Mouse (Mus musculus) limb, embryonic 14.5 days (tissue): Measurements from ENCODE around the gene Ffar1. TPM values are rescaled to one million over a fixed set of nuclear protein-coding genes. Genes with fewer than 3 reads are reported as not detected.

Experiments used
- ATAC-seq: fragments of 200-750 bp; cut with Nextera tagmentation; 2 replicates; pipeline ENCODE4 v1.8.0; 2017; ENCODE audit warnings: low read depth, moderate number of reproducible peaks, moderate TSS enrichment; ENCODE audit not compliant: low FRiP score
- DNase-seq: peaks from one replicate; pipeline ENCODE4 v3.0.0-alpha.2; 2015; ENCODE audit warnings: low spot score
- H3K27ac ChIP-seq: fragments of 300-500 bp; sonication (generic); replicated peaks from 2 replicates; pipeline ENCODE4 v1.5.1; 2014; ENCODE audit warnings: low read depth, mild to moderate bottlenecking, low read length, moderate library complexity, mixed read lengths
- H3K27me3 ChIP-seq: fragments of 300-500 bp; sonication (generic); 2 replicates; pipeline ENCODE4 v1.6.1; 2014; ENCODE audit warnings: low read length, mixed read lengths; ENCODE audit not compliant: control insufficient read depth, insufficient read depth
- H3K36me3 ChIP-seq: fragments of 300-500 bp; sonication (generic); 2 replicates; pipeline ENCODE4 v1.6.1; 2014; ENCODE audit warnings: mild to moderate bottlenecking, low read length, moderate library complexity, mixed read lengths; ENCODE audit not compliant: control insufficient read depth, insufficient read depth
- H3K4me1 ChIP-seq: fragments of 300-500 bp; sonication (generic); 2 replicates; pipeline ENCODE4 v1.6.1; 2014; ENCODE audit warnings: antibody characterized with exemption, low read length, mixed read lengths; ENCODE audit not compliant: control insufficient read depth, insufficient read depth
- H3K4me2 ChIP-seq: fragments of 300-500 bp; sonication (generic); replicated peaks from 2 replicates; pipeline ENCODE4 v1.6.1; 2014; ENCODE audit warnings: low read depth, mild to moderate bottlenecking, low read length, moderate library complexity; ENCODE audit not compliant: severe bottlenecking
- H3K4me3 ChIP-seq: fragments of 300-500 bp; sonication (generic); replicated peaks from 2 replicates; pipeline ENCODE4 v1.5.1; 2014; ENCODE audit warnings: low read length
- H3K9ac ChIP-seq: fragments of 300-500 bp; sonication (generic); 2 replicates; pipeline ENCODE4 v1.6.1; 2014; ENCODE audit warnings: mild to moderate bottlenecking, low read depth, low read length, moderate library complexity; ENCODE audit not compliant: severe bottlenecking
- H3K9me3 ChIP-seq: fragments of 300-500 bp; sonication (generic); 2 replicates; pipeline ENCODE4 v1.6.1; 2016; ENCODE audit warnings: low read length; ENCODE audit not compliant: control insufficient read depth
- POLR2A ChIP-seq: fragments of 200-500 bp; IDR thresholded peaks from 2 replicates; pipeline ENCODE4 v1.8.0; 2012; ENCODE audit warnings: inconsistent platforms, mild to moderate bottlenecking, moderate library complexity, borderline replicate concordance; ENCODE audit not compliant: insufficient read depth, insufficient read length; ENCODE audit errors: extremely low read depth
- WGBS: fragments of 180-500 bp; shearing (Covaris S2); extraction: QIAGEN DNeasy Blood & Tissue Kit; methylation state at CpG from one replicate; pipeline ENCODE4 v1.1.7; 2014; 5-methylcytosine and 5-hydroxymethylcytosine counted together
- polyA plus RNA-seq, 2 experiments: library from polyadenylated mRNA; depleted of rRNA in 1 of 2; stranded (reverse) in 1 of 2; unstranded in 1 of 2; fragments of >200 nt; fragmentation: Nextera tagmentation in 1 of 2; extraction: Ambion mirVana in 1 of 2; gene quantifications; 2 replicates each; pipeline versions ENCODE4 v1.2.1 to v1.2.3; 2012 to 2014

Gene Ffar1
- polyA plus RNA-seq, 2 experiments = 0.01 TPM; not detected in 1

DNA sequence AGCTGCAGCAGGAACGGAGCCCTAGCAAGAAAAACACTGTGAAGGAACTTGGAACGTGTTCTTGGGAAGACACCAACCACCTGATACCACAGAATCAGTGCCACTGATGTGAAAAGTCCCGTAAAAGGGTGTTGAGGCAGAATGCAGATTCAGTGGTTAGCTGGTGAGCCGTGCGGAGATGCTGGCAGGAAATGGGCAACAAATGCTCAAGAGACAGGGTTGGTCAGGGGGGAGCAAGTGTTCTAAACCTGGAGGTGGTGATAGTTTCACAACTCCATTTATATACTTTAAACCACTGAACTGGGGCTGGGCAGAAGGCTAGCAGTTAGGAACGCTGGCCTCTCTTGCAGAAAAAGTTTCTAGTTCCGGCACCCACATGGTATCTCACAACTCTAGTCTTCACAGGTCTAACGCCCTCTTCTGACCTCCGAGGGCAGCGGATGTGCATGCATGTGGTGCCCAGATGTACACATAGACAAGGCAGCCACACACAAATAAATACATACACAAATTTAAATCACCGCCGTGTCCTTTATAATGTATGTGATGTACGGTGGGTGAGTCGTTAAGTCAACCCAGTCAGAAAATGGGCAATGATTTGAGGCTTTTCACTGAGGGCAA is 26.3 kb upstream of the Ffar1 start:
- Histone ChIP-seq H3K27me3 (no peaks in the 10 kb centered on the region), H3K4me3 (no peak overlapping the region), H3K4me2 (no peak overlapping the region), H3K36me3 (no peaks in the 10 kb centered on the region), H3K9ac (no peak overlapping the region), H3K9me3 (no peaks in the 10 kb centered on the region), H3K4me1 (no peaks in the 10 kb centered on the region), H3K27ac (no peak overlapping the region)
- WGBS = 80% methylated on average over 14 of the region's 14 CpGs
- no peak for ATAC-seq
- TF ChIP-seq POLR2A = no peak
- no peak for DNase-seq

GRCm38 (mm10) chr7:30886852-30887251 is 25.5 kb upstream of the Ffar1 start:
- Histone ChIP-seq H3K27me3 (no peaks in the 10 kb centered on the region), H3K9ac (no peak overlapping the region), H3K4me3 (no peak overlapping the region), H3K9me3 (no peaks in the 10 kb centered on the region), H3K36me3 (no peaks in the 10 kb centered on the region), H3K4me1 (no peaks in the 10 kb centered on the region), H3K27ac (no peak overlapping the region), H3K4me2 (no peak overlapping the region)
- no peak for ATAC-seq
- TF ChIP-seq POLR2A = no peak
- no peak for DNase-seq
- WGBS = 84% methylated on average over 4 of the region's 4 CpGs

DNA sequence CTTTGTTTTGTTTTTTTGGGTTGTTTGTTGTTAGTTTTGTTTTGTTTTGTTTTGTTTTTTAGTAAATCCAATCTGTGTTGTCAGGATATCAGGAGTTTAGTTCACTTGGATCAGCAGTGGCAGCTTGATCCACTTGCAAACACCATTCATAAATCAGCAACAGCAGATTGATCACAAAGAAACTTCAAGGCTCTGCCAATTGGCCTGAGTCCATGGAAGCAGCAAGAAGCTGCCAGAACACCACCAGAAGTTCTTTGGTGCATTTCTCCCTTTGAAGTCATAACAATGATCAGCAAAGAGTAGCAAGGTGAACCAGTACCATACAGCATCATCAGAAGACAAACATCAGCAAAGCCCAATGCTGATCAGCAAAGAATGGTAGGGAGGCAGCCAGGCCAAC is 22.7 kb upstream of the Ffar1 start:
- Histone ChIP-seq H3K4me2 (no peak overlapping the region), H3K27ac (no peak overlapping the region), H3K4me3 (no peak overlapping the region), H3K4me1 (no peaks in the 10 kb centered on the region), H3K36me3 (no peaks in the 10 kb centered on the region), H3K27me3 (no peaks in the 10 kb centered on the region), H3K9ac (no peak overlapping the region), H3K9me3 (no peaks in the 10 kb centered on the region)
- DNase-seq (no peak), ATAC-seq (no peak)
- no peak for TF ChIP-seq POLR2A

GRCm38 (mm10) chr7:30881367-30881766 is 20.0 kb upstream of the Ffar1 start:
- H3K4me1 ChIP-seq = no peaks in the 10 kb centered on the region
- H3K27me3 ChIP-seq = no peaks in the 10 kb centered on the region
- H3K9me3 ChIP-seq = no peaks in the 10 kb centered on the region
- WGBS = 82% methylated on average over 3 of the region's 3 CpGs
- no peak for ATAC-seq
- TF ChIP-seq POLR2A = no peak
- H3K4me3 ChIP-seq = no peak overlapping the region
- DNase-seq = no peak
- H3K36me3 ChIP-seq = no peaks in the 10 kb centered on the region
- no peak overlapping the region for H3K27ac ChIP-seq
- no peak overlapping the region for H3K4me2 ChIP-seq
- no peak overlapping the region for H3K9ac ChIP-seq

DNA sequence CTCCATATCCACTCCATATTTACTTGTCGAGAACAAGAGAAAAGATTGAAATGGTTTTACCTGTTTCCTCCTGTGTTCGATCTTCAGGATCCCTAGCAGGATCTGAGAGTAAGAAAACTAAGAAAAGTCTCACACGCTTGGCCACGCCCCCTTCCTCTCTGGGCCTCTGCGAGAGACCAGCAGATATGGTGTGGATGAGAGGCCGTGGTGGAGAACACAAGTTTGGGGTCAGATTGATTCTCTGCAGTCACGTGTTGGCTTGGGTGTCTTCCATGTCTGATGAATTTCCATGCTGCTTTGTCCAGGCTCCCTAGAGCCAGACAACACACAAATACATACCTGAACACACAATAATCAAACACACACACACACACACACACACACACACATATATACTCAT is 18.8 kb upstream of the Ffar1 start, which contains the start of gene Cd22:
Gene Cd22 (minus strand): TSS at position 167 of the 400 bp plus-strand sequence.
- no peak for ATAC-seq
- H3K4me3 ChIP-seq = no peak within 1 kb of the TSS
- no peak within 1 kb of the TSS for H3K9ac ChIP-seq
- no peak within 1 kb of the TSS for H3K27ac ChIP-seq
- H3K36me3 ChIP-seq = no peaks in the 10 kb centered on the region
- no peaks in the 10 kb centered on the region for H3K9me3 ChIP-seq
- no peaks in the 10 kb centered on the region for H3K4me1 ChIP-seq
- DNase-seq = no peak
- no peak within 1 kb of the TSS for H3K4me2 ChIP-seq
- TF ChIP-seq POLR2A = no peak
- WGBS = 62% methylated on average over 7 of the region's 7 CpGs
- H3K27me3 ChIP-seq = no peaks in the 10 kb centered on the region
